Mouse (Mus musculus) intestine, postnatal 0 days (tissue): ENCODE data around the gene Creb3l4. TPM values are rescaled to one million over a fixed set of nuclear protein-coding genes. Genes with fewer than 3 reads are reported as not detected.
"Not testable (repeated sequence)": the region's sequence is repeated elsewhere in the genome, so short reads cannot be mapped to it uniquely, and the experiment has no call there.

ENCODE experiments used
- ATAC-seq: fragments of 200-750 bp; cut with Nextera tagmentation; 2 replicates; pipeline ENCODE4 v1.8.0; 2017; ENCODE audit warnings: mild to moderate bottlenecking, moderate TSS enrichment, moderate library complexity
- H3K27ac ChIP-seq: fragments of 300-500 bp; sonication (generic); 2 replicates; pipeline ENCODE4 v1.5.1; 2014; ENCODE audit warnings: mild to moderate bottlenecking, low read depth, low read length, moderate library complexity
- H3K27me3 ChIP-seq: fragments of 300-500 bp; sonication (generic); replicated peaks from 2 replicates; pipeline ENCODE4 v1.6.1; 2014; ENCODE audit warnings: low read length, mixed read lengths; ENCODE audit not compliant: control insufficient read depth, insufficient read depth
- H3K36me3 ChIP-seq: fragments of 300-500 bp; sonication (generic); 2 replicates; pipeline ENCODE4 v1.6.1; 2014; ENCODE audit warnings: mild to moderate bottlenecking, moderate library complexity; ENCODE audit not compliant: control insufficient read depth, insufficient read depth
- H3K4me1 ChIP-seq: fragments of 300-500 bp; sonication (generic); replicated peaks from 2 replicates; pipeline ENCODE4 v1.6.1; 2014; ENCODE audit warnings: antibody characterized with exemption, low read length, mixed read lengths; ENCODE audit not compliant: control insufficient read depth, insufficient read depth
- H3K4me2 ChIP-seq: fragments of 300-500 bp; sonication (generic); replicated peaks from 2 replicates; pipeline ENCODE4 v1.6.1; 2014; ENCODE audit warnings: low read depth, mild to moderate bottlenecking, moderate library complexity
- H3K4me3 ChIP-seq: fragments of 300-500 bp; sonication (generic); 2 replicates; pipeline ENCODE4 v1.5.1; 2014; ENCODE audit warnings: low read depth, low read length
- H3K9ac ChIP-seq: fragments of 300-500 bp; sonication (generic); 2 replicates; pipeline ENCODE4 v1.6.1; 2014; ENCODE audit warnings: mild to moderate bottlenecking, low read depth, low read length
- H3K9me3 ChIP-seq: fragments of 300-500 bp; sonication (generic); 2 replicates; pipeline ENCODE4 v1.6.1; 2016; ENCODE audit warnings: mixed run types; ENCODE audit not compliant: control insufficient read depth
- CTCF ChIP-seq: sonication (generic); IDR thresholded peaks from 2 replicates; pipeline ENCODE4 v1.5.1; 2016; ENCODE audit warnings: low read depth, mild to moderate bottlenecking, control low read depth, antibody characterized with exemption, moderate library complexity
- WGBS: fragments of 180-500 bp; shearing (Covaris S2); extraction: QIAGEN DNeasy Blood & Tissue Kit; methylation state at CpG from one replicate; pipeline ENCODE4 v1.1.7; 2014; 5-methylcytosine and 5-hydroxymethylcytosine counted together
- polyA plus RNA-seq: library from polyadenylated mRNA; unstranded; fragments of >200 nt; fragmentation: Nextera tagmentation; extraction: Ambion mirVana; gene quantifications from 2 replicates; pipeline ENCODE4 v1.2.1, GENCODE M21; 2015

The Creb3l4 gene
- polyA plus RNA-seq, 1 experiment from 2014 or later, result 8.6 TPM

DNA sequence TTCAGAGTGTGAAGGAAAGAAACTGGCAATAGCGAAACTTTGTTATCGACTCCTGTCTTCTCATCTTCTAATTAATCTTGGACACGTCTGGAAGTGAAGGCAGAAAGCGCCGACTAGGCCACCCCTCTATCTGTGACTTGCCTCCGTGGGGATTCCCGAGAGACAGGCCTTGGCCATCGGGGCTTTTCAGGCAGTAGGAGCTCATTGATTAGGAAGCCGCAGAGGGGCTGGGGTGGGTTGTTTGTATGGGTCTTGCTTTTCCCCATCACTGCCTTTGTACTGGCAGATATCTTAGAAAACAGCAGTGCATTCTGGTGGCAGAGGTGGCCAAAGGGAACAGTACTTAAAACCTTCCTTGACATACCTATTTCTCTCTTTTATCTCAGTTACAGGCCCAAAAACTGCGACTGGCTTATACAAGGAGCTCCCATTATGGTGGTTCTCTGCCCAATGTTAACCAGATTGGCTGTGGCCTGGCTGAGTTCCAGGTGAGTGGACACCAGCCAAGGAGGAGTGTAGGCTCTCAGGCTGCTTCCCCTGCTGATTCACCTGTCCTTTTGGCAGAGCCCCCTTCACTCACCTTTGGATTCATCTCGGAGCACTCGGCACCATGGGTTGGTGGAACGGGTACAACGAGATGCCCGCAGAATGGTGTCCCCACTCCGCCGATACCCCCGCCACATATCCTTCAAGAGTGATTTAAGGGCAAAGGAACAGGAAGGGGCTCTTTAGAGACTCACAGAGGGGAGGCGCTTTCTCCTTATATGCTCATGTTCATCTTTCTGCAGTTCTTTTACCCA, 13.6 kb upstream of the Creb3l4 start:
- Histone ChIP-seq H3K27ac (no peak overlapping the region), H3K4me2 (no peak overlapping the region), H3K4me3 (no peak overlapping the region), H3K27me3 (no peaks in the 10 kb centered on the region), H3K9me3 (no peaks in the 10 kb centered on the region), H3K36me3 (peaks cover 41% of the 10 kb centered on the region), H3K4me1 (0 out of 2 replicates have a peak, but pooled peaks cover 4% of the 10 kb centered on the region), H3K9ac (no peak overlapping the region)
- 91% methylated on average over 19 of the region's 19 CpGs for WGBS
- no peak for TF ChIP-seq CTCF
- ATAC-seq, result no peak

DNA sequence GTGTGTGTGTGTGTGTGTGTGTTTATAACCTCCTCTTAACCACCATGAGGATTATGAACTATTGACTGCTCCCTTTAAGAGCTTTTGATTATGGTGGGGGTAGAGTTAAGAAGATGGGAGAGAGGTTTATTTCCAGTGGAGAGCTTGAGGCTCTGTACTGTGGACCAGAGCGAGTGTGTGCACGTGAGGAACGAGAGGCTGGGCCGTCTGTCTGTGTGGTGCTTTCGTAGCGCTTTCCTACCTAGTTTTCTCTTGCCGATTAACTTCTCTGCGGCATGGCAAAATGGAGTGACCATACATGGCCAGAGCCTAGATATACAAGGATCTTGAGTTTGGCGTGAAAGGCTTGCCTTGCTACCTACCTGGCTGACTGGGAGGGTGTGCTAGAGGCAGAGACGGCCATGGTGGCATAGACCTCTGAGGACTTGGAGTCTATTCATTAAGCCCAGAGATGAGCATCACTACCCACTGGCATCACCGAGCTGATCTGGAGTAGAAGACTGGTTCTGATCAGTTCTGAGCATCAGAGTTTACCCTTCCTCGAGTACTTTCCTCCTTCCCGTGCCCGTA, 12.6 kb upstream of the Creb3l4 start:
- Histone ChIP-seq H3K27me3 (no peaks in the 10 kb centered on the region), H3K27ac (no peak overlapping the region), H3K9me3 (no peaks in the 10 kb centered on the region), H3K9ac (no peak overlapping the region), H3K4me3 (no peak overlapping the region), H3K4me2 (no peak overlapping the region), H3K4me1 (0 out of 2 replicates have a peak, but pooled peaks cover 4% of the 10 kb centered on the region), H3K36me3 (peaks cover 40% of the 10 kb centered on the region)
- 90% methylated on average over 14 of the region's 14 CpGs for WGBS
- no peak for TF ChIP-seq CTCF
- ATAC-seq, result no peak

DNA sequence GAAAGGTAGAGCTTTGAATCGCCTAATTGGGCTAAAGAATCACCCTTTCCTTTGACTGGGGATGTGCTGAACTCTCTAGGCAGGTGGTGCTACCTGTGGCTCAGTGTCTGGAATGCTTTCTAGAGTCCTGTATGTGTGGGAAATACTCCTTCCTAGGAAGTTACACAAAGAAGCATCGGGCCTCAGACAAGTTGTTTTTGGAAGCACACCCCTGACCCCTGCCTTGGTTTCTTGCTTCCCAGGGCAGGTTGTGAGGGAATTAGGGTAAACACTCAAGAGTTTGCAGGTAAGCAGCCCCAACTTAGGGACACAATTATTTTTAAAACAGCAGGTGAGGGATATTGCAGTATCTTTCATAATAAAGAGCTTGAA, 11.9 kb upstream of the Creb3l4 start:
- Histone ChIP-seq H3K36me3 (peaks cover 40% of the 10 kb centered on the region), H3K9me3 (no peaks in the 10 kb centered on the region), H3K4me2 (peak overlapping the region; percentile 74), H3K9ac (peak overlapping the region; percentile 85; the same call in 1 of the 2 replicates), H3K27me3 (no peaks in the 10 kb centered on the region), H3K4me3 (peak overlapping the region; percentile 91), H3K4me1 (0 out of 2 replicates have a peak, but pooled peaks cover 4% of the 10 kb centered on the region), H3K27ac (0 out of 2 replicates have a peak overlapping the region, but pooled peaks have one; percentile 81)
- no peak for ATAC-seq
- 8% methylated on average over 2 of the region's 2 CpGs for WGBS
- no peak for TF ChIP-seq CTCF

DNA sequence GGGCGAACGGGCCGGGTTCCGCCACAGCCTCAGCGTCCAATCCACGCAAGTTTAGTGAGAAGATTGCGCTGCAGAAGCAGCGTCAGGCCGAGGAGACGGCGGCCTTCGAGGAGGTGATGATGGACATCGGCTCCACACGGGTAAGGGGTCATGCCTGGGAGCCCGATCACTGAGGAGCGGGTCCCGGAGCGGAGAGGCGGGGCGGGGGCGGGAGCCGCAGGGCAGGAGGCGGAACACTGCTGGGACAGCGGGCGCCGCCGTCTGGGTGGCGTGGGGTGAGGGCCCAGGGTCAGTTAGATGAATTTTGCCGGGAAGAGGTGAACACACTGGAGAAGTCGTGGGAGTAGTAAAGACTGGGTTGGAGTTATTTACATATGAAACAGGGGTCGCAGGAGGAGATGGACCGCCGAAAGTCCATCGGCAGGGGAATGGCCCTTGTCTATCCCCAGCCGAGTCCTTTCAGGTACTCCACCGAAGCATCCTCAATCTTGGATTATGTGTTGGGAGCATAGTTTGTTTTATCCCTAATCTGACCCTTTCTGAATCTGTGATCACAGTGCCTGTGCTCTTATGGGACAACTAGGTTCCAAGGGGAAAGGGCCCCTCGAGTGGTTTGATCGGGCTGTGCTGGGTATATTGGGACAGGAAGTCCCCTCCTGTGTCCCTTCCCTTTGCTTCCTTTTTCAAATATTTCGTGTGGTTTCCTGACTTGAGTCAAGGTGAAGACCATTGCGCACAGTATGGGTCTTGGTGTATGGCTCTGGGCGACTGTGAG, 11.3 kb upstream of the Creb3l4 start:
- peak overlapping the region; percentile 81 for H3K27ac ChIP-seq
- peak overlapping the region; percentile 85 for H3K9ac ChIP-seq
- H3K36me3 ChIP-seq, result peaks cover 34% of the 10 kb centered on the region
- peak overlapping the region; percentile 91 for H3K4me3 ChIP-seq
- under 1% methylated on average over 41 of the region's 41 CpGs for WGBS
- peak; percentile 38 for TF ChIP-seq CTCF
- no peaks in the 10 kb centered on the region for H3K27me3 ChIP-seq
- peak overlapping the region; percentile 74 for H3K4me2 ChIP-seq
- H3K4me1 ChIP-seq, result 0 out of 2 replicates have a peak, but pooled peaks cover 4% of the 10 kb centered on the region
- peak; percentile 53 for ATAC-seq
- H3K9me3 ChIP-seq, result no peaks in the 10 kb centered on the region

DNA sequence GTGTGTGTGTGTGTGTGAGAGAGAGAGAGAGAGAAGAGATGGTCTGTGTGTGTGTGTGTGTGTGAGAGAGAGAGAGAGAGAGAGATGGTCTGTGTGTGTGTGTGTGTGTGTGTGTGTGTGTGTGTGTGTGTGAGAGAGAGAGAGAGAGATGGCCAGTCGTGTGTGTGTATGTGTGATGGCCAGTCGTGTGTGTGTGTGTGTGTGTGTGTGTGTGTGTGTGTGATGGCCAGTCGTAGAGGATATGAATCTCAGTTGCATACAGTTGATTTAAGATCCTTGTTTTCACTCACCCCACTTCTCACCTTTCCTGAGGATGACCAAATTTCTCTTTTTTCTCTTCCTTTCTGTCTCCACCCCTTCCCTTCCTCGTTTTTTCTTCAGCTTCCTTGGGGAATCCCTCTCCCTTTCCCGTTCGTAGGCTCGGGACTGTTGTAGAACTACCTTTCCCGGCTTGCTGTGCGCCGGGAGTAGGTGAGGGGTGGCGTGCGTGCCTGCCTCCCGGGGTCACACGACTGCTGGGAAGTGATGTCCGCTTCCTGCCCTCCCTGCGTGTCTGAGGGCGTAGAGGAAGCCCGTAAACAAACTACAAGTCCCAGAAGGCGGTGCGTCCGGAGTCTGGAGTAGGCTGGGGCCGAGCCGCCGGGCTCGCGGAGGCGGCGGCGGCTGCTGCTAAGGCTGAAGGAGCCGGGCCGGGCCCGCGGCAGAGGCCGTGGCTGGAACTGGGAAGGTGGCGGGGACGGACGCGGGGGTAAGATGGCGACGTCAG, 10.5 kb upstream of the Creb3l4 start, which contains the start of gene Crtc2:
TSS of gene Crtc2 (plus strand) at position 511 of the 766 bp plus-strand sequence.
- no peak for TF ChIP-seq CTCF
- ATAC-seq, result peak; percentile 96
- peak within 1 kb of the TSS; percentile 91 for H3K4me3 ChIP-seq
- H3K4me1 ChIP-seq, result 0 out of 2 replicates have a peak, but pooled peaks cover 4% of the 10 kb centered on the region
- H3K36me3 ChIP-seq, result peaks cover 27% of the 10 kb centered on the region
- no peaks in the 10 kb centered on the region for H3K9me3 ChIP-seq
- peak within 1 kb of the TSS; percentile 85 for H3K9ac ChIP-seq
- peak within 1 kb of the TSS; percentile 81 for H3K27ac ChIP-seq
- under 1% methylated on average over 39 of the region's 40 CpGs for WGBS
- H3K4me2 ChIP-seq, result peak within 1 kb of the TSS; percentile 74
- no peaks in the 10 kb centered on the region for H3K27me3 ChIP-seq

DNA sequence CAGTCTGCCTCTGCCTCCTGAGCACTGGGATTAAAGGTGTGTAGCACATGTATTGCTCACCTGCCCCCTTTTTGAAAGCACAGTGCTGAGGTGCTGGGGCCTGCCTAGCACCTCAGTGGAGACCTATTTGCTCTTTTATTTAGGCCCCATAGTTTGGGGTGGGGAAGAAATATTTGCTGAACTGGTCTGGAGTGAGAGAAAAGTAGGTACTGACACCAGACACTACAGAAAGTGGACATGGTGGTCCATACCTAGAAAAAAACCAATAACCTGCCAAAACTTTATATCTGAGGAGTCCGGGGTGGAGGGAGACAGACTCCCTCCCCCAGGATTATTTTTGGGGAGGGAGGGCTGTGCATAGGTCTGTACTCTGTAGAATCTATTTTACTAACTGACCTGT, 9.9 kb upstream of the Creb3l4 start:
- H3K36me3 ChIP-seq, result peaks cover 24% of the 10 kb centered on the region
- not testable (repeated sequence) for ATAC-seq, H3K4me2 ChIP-seq, H3K4me3 ChIP-seq, H3K9ac ChIP-seq, H3K4me1 ChIP-seq, H3K9me3 ChIP-seq, H3K27ac ChIP-seq, H3K27me3 ChIP-seq
- 72% methylated on average over 1 of the region's 1 CpGs for WGBS

DNA sequence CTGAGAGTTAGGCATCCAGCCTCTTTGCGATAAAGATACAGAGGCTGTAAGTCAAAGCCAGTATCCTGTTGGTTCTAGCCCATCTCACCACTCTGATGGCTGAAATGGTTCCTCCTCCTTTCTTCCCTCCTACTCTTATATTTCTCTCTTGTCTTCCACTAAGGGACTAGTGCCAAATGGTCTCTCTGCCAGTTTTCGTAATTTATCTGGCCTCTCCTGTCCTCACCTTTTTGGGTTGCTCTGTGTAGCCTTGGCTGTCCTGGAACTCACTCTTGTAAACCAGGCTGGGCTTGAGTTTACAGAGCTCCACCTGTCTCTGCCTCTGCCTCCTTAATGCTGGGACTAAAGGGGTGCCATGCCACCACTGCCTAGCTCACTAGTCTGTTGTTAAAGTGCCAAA, 9.3 kb upstream of the Creb3l4 start:
- ATAC-seq, H3K9ac ChIP-seq, H3K4me1 ChIP-seq: not testable (repeated sequence)

DNA sequence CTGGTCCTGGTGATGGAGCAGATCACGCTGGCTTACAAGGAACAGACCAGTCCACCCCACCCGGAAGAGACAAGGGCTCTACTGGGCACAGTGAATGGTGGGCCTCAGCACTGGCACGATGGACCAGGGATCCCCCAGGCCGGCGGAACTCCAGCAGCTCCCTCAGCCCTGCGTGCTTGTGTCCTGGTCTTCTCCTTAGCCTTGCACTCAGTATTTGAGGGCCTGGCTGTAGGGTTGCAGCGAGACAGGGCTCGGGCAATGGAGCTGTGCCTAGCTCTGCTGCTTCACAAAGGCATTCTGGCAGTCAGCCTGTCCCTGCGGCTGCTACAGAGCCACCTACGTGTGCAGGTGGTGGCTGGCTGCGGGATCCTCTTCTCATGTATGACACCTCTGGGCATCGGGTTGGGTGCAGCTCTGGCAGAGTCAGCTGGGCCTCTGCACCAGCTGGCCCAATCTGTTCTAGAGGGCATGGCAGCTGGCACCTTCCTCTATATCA, 8.5 kb upstream of the Creb3l4 start:
- not testable (repeated sequence) for ATAC-seq, H3K4me2 ChIP-seq, H3K27me3 ChIP-seq, H3K4me3 ChIP-seq, H3K9me3 ChIP-seq, H3K27ac ChIP-seq, H3K4me1 ChIP-seq, H3K9ac ChIP-seq
- WGBS, result 95% methylated on average over 9 of the region's 12 CpGs
- H3K36me3 ChIP-seq, result peaks cover 17% of the 10 kb centered on the region

More for the DNA sequence above, 9.3 kb upstream of the Creb3l4 start:
- H3K4me3 ChIP-seq, H3K9me3 ChIP-seq, H3K4me2 ChIP-seq, H3K27me3 ChIP-seq, H3K27ac ChIP-seq: not testable (repeated sequence)
- peaks cover 21% of the 10 kb centered on the region for H3K36me3 ChIP-seq
- WGBS, result 91% methylated on average over 2 of the region's 2 CpGs
